Mouse (Mus musculus): ENCODE measurements around the gene Sfxn4. TPM values are rescaled to one million over a fixed set of nuclear protein-coding genes. Genes with fewer than 3 reads are reported as not detected.
A peak's percentile ranks its signal among the peaks of the same experiment; 100 is the strongest.
"Not testable (repeated sequence)": the region's sequence is repeated elsewhere in the genome, so short reads cannot be mapped to it uniquely, and the experiment has no call there.

Sfxn4 gene
- polyA plus RNA-seq, 1 experiment from 2014 or later, result 3.6 TPM

DNA sequence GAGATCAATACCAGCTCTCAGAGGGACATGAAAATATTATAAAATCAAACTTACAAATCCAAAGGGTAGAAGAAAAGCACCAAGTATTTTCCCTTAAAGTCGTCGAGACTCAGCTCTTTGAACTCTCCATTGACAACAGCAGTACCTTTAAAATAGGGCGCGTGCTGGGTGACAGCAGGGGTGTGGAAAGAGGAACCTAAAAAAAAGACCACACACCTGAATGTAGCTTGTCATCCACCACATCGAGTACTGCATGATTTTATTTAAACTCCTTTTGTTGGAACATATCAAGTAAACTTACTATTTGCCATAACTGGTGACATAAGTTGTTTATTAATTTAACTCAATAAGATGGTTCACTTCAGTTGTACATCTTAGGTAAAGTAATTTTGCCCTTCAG lies 10.1 kb upstream of the Sfxn4 start:
- Histone ChIP-seq H3K9me3 (ENCODE audit: control insufficient read depth, low read length) (no peaks in the 10 kb centered on the region), H3K4me1 (replicated peaks; ENCODE audit: control insufficient read depth, insufficient read depth, low read length) (peaks cover 16% of the 10 kb centered on the region), H3K4me3 (ENCODE audit: low read depth, low read length) (peak overlapping the region; percentile 82; the same call in 1 of the 2 replicates), H3K4me2 (peak overlapping the region; percentile 88), H3K27ac (ENCODE audit: low read depth, low read length) (no peak overlapping the region), H3K27me3 (replicated peaks; ENCODE audit: control insufficient read depth, insufficient read depth, low read length) (no peaks in the 10 kb centered on the region), H3K9ac (ENCODE audit: low read depth, low read length) (no peak overlapping the region), H3K36me3 (ENCODE audit: control insufficient read depth, insufficient read depth, low read length) (peaks cover 13% of the 10 kb centered on the region)
- 89% methylated on average over 5 of the region's 5 CpGs for WGBS
- ATAC-seq (replicated peaks; ENCODE audit: low FRiP score) (no peak), DNase-seq (ENCODE audit: low spot score) (no peak)

DNA sequence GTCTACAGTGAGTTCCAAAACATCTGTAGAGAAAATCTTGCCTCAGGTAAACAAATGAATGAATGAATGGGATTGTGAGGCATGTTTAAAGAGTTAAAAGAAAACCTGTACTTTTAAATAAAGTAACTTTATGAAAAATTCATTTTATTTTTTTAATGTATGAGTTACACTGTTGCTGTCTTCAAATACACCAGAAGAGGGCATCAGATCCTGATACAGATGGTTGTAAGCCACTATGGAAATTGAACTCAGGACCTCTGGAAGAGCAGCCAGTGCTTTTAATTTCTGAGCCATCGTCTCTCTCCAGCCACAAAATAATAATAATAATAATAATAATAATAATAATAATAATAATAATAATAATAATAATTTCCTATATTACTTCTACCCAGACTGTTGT lies 9.2 kb upstream of the Sfxn4 start:
- Histone ChIP-seq H3K4me3 (ENCODE audit: low read depth, low read length) (no peak overlapping the region), H3K4me2 (no peak overlapping the region), H3K27ac (ENCODE audit: low read depth, low read length) (no peak overlapping the region), H3K4me1 (replicated peaks; ENCODE audit: control insufficient read depth, insufficient read depth, low read length) (peaks cover 16% of the 10 kb centered on the region), H3K9me3 (ENCODE audit: control insufficient read depth, low read length) (no peaks in the 10 kb centered on the region), H3K36me3 (ENCODE audit: control insufficient read depth, insufficient read depth, low read length) (peaks cover 13% of the 10 kb centered on the region), H3K9ac (ENCODE audit: low read depth, low read length) (no peak overlapping the region), H3K27me3 (replicated peaks; ENCODE audit: control insufficient read depth, insufficient read depth, low read length) (no peaks in the 10 kb centered on the region)
- 82% methylated on average over 1 of the region's 1 CpGs for WGBS
- DNase-seq (ENCODE audit: low spot score), result no peak
- ATAC-seq (replicated peaks; ENCODE audit: low FRiP score), result no peak

DNA sequence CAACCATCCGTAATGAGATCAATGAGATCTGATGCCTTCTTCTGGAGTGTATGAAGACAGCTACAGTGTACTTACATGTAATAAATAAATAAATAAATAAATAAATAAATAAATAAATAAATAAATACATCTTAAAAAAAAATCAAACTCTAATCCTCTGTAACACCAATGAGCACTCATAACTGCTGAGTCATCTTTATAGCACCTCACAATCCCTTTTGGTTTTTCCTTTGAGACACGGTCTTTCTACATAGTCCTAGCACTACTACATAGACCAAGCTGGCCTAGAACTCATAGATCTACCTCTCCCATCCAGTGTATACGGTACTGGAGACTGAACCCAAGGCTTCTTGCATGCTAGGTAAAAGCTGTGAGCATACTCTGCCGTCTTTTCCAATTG lies 4.9 kb upstream of the Sfxn4 start:
- DNase-seq (ENCODE audit: low spot score); ATAC-seq (replicated peaks; ENCODE audit: low FRiP score); H3K9ac ChIP-seq (ENCODE audit: low read depth, low read length); H3K9me3 ChIP-seq (ENCODE audit: control insufficient read depth, low read length); H3K4me2 ChIP-seq; H3K4me3 ChIP-seq (ENCODE audit: low read depth, low read length); H3K27ac ChIP-seq (ENCODE audit: low read depth, low read length); H3K4me1 ChIP-seq (replicated peaks; ENCODE audit: control insufficient read depth, insufficient read depth, low read length); H3K27me3 ChIP-seq (replicated peaks; ENCODE audit: control insufficient read depth, insufficient read depth, low read length): not testable (repeated sequence)
- peaks cover 19% of the 10 kb centered on the region for H3K36me3 ChIP-seq (ENCODE audit: control insufficient read depth, insufficient read depth, low read length)
- WGBS, result 93% methylated on average over 4 of the region's 4 CpGs

DNA sequence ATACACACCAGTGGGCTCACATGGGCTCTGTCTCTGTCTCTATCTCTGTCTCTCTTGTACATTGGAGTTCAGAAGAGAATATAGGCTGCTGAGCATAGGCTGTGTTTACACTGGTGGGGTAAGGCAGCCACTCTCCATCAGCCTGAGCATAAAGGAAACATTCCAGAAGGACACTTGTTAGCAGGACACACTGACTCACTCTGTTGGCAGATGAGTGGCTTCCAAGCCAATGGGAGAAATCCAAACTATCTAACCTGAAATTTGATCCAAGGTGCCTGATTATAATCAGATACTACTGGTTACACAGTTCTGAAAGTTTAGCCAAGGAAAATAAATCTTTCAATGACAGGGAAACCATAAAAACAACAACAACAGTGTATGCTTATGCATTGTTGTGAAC lies 15.5 kb downstream of the Sfxn4 start:
- ATAC-seq (replicated peaks; ENCODE audit: low FRiP score) (no peak), DNase-seq (ENCODE audit: low spot score) (no peak)
- Histone ChIP-seq H3K36me3 (ENCODE audit: control insufficient read depth, insufficient read depth, low read length) (0 out of 2 replicates have a peak, but pooled peaks cover 10% of the 10 kb centered on the region), H3K9ac (ENCODE audit: low read depth, low read length) (no peak overlapping the region), H3K27ac (ENCODE audit: low read depth, low read length) (no peak overlapping the region), H3K9me3 (ENCODE audit: control insufficient read depth, low read length) (no peaks in the 10 kb centered on the region), H3K4me2 (no peak overlapping the region), H3K4me3 (ENCODE audit: low read depth, low read length) (no peak overlapping the region), H3K4me1 (replicated peaks; ENCODE audit: control insufficient read depth, insufficient read depth, low read length) (peaks cover 2% of the 10 kb centered on the region; the same call in 1 of the 2 replicates), H3K27me3 (replicated peaks; ENCODE audit: control insufficient read depth, insufficient read depth, low read length) (no peaks in the 10 kb centered on the region)

DNA sequence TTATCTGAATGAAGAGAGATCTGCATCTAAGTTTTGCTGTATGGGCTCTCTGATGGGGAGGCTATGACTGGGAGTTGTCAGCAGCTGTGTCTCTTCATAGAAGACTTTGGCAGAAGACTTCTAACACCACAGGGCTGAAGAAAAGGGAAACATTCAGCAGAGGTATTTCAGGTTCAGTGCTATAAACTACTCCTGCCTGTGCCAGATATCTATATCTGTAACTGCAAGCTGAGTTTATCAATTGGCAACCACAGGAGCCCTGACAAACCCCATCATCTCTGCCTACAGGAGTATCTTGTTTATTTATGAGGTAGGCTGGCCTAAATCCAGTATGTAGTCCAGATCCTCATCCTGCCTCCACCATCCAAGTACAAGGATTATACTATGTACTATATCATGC lies 18.0 kb downstream of the Sfxn4 start:
- ATAC-seq (replicated peaks; ENCODE audit: low FRiP score), result peak; percentile 85
- H3K9me3 ChIP-seq (ENCODE audit: control insufficient read depth, low read length), result no peaks in the 10 kb centered on the region
- H3K27ac ChIP-seq (ENCODE audit: low read depth, low read length), result no peak overlapping the region
- H3K27me3 ChIP-seq (replicated peaks; ENCODE audit: control insufficient read depth, insufficient read depth, low read length), result no peaks in the 10 kb centered on the region
- peak overlapping the region; percentile 26; the same call in 1 of the 2 replicates for H3K4me2 ChIP-seq
- no peak for DNase-seq (ENCODE audit: low spot score)
- H3K4me1 ChIP-seq (replicated peaks; ENCODE audit: control insufficient read depth, insufficient read depth, low read length), result peaks cover 2% of the 10 kb centered on the region; the same call in 1 of the 2 replicates
- no peak overlapping the region for H3K4me3 ChIP-seq (ENCODE audit: low read depth, low read length)
- H3K9ac ChIP-seq (ENCODE audit: low read depth, low read length), result no peak overlapping the region
- 0 out of 2 replicates have a peak, but pooled peaks cover 12% of the 10 kb centered on the region for H3K36me3 ChIP-seq (ENCODE audit: control insufficient read depth, insufficient read depth, low read length)

DNA sequence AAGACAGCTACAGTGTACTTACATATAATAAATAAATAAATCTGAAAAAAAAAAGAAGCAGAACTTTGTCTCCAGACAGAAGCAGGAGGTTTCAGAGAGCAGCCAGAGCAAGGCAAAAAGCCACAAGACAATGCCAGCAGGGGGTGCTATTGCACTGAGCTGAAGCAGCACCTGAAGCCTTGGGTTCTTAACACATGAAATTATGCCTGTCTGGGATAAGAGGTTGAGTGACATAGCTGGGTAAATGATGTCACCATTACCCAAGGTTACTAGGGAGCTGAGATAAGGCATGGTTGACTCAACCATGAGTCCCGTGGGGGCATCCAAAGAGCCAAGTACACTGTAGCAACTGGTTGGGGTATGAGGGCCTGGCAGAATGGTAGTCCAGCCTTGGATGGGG lies 23.5 kb downstream of the Sfxn4 start:
- H3K4me1 ChIP-seq (replicated peaks; ENCODE audit: control insufficient read depth, insufficient read depth, low read length), result no peaks in the 10 kb centered on the region; the same call in 1 of the 2 replicates
- peaks cover 32% of the 10 kb centered on the region for H3K36me3 ChIP-seq (ENCODE audit: control insufficient read depth, insufficient read depth, low read length)
- H3K4me2 ChIP-seq, result no peak overlapping the region
- ATAC-seq (replicated peaks; ENCODE audit: low FRiP score) (peak; percentile 72), DNase-seq (ENCODE audit: low spot score) (peak; percentile 51)
- no peaks in the 10 kb centered on the region for H3K9me3 ChIP-seq (ENCODE audit: control insufficient read depth, low read length)
- H3K9ac ChIP-seq (ENCODE audit: low read depth, low read length), result no peak overlapping the region
- H3K4me3 ChIP-seq (ENCODE audit: low read depth, low read length), result no peak overlapping the region
- H3K27me3 ChIP-seq (replicated peaks; ENCODE audit: control insufficient read depth, insufficient read depth, low read length), result no peaks in the 10 kb centered on the region
- WGBS, result 57% methylated on average over 1 of the region's 1 CpGs
- no peak overlapping the region for H3K27ac ChIP-seq (ENCODE audit: low read depth, low read length)

DNA sequence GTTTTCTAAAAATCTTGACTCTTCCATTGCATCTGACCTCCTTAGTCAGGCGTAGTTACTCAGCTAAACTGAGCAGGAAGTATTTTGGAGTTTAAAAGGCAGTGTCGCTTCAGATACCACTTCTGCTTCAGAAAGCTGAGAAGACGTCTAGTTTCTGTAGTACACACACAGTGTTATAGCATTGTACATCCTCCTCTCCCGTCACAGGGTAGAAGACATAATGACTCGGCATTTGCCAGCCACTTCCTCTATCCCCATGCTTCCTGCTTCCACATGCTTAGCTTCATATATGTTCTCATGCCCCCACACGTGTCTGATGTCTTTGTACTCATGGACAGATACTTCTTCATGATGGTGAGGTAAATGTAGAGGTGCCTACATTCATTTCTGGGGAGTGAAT lies 42.6 kb downstream of the Sfxn4 start:
- Histone ChIP-seq H3K4me1 (replicated peaks; ENCODE audit: control insufficient read depth, insufficient read depth, low read length) (no peaks in the 10 kb centered on the region), H3K4me3 (ENCODE audit: low read depth, low read length) (no peak overlapping the region), H3K9me3 (ENCODE audit: control insufficient read depth, low read length) (no peaks in the 10 kb centered on the region), H3K27me3 (replicated peaks; ENCODE audit: control insufficient read depth, insufficient read depth, low read length) (no peaks in the 10 kb centered on the region), H3K4me2 (no peak overlapping the region), H3K27ac (ENCODE audit: low read depth, low read length) (no peak overlapping the region), H3K9ac (ENCODE audit: low read depth, low read length) (no peak overlapping the region), H3K36me3 (ENCODE audit: control insufficient read depth, insufficient read depth, low read length) (peaks cover 17% of the 10 kb centered on the region; the same call in 1 of the 2 replicates)
- WGBS, result 71% methylated on average over 6 of the region's 6 CpGs
- DNase-seq (ENCODE audit: low spot score), result no peak
- no peak for ATAC-seq (replicated peaks; ENCODE audit: low FRiP score)

DNA sequence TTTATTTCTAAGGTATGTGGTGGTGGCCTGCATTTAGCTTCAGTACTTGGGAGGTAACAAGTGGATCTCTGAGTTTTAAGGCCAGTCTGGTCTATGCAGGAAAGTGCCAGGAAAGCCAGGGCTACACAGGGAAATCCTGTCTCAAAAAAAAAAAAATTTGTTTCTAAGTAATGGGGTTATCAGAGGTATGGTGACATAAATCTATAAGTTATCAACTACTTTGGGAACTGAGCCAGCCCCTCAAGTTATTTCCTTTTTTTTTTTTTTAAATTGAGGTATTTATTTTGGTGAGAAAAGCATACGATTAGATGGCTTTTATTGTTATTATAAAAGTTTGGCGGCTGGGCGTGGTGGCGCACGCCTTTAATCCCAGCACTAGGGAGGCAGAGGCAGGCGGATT lies 48.1 kb downstream of the Sfxn4 start:
- H3K36me3 ChIP-seq (ENCODE audit: control insufficient read depth, insufficient read depth, low read length), result peaks cover 5% of the 10 kb centered on the region; the same call in 1 of the 2 replicates
- H3K27me3 ChIP-seq (replicated peaks; ENCODE audit: control insufficient read depth, insufficient read depth, low read length), result no peaks in the 10 kb centered on the region
- ATAC-seq (replicated peaks; ENCODE audit: low FRiP score) (no peak), DNase-seq (ENCODE audit: low spot score) (no peak)
- H3K9me3 ChIP-seq (ENCODE audit: control insufficient read depth, low read length), result no peaks in the 10 kb centered on the region
- peaks cover 19% of the 10 kb centered on the region for H3K4me1 ChIP-seq (replicated peaks; ENCODE audit: control insufficient read depth, insufficient read depth, low read length)
- no peak overlapping the region; the same call in 1 of the 2 replicates for H3K4me3 ChIP-seq (ENCODE audit: low read depth, low read length)
- WGBS, result 95% methylated on average over 6 of the region's 6 CpGs
- H3K27ac ChIP-seq (ENCODE audit: low read depth, low read length), result no peak overlapping the region
- no peak overlapping the region for H3K9ac ChIP-seq (ENCODE audit: low read depth, low read length)
- no peak overlapping the region; the same call in 1 of the 2 replicates for H3K4me2 ChIP-seq

DNA sequence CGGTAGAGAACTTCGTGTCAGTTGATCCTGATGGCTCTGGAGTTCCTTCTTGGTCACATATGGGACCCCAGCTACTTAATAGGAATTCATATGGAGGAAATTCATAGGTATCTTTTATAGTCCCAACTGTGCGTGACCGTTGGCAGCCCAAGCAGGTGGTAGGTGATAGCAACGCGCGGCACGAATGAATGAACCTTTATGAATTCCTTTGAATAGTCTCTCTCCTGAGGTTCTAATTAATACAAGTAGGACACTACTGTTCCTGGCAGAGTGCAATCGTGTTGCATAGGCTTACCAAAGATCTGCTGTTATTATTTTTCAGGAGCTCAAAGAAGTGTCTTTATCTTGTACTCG lies 49.3 kb downstream of the Sfxn4 start:
- H3K27me3 ChIP-seq (replicated peaks; ENCODE audit: control insufficient read depth, insufficient read depth, low read length), result no peaks in the 10 kb centered on the region
- ATAC-seq (replicated peaks; ENCODE audit: low FRiP score) (peak; percentile 24), DNase-seq (ENCODE audit: low spot score) (no peak)
- peak overlapping the region; percentile 87 for H3K4me2 ChIP-seq
- peaks cover 5% of the 10 kb centered on the region; the same call in 1 of the 2 replicates for H3K36me3 ChIP-seq (ENCODE audit: control insufficient read depth, insufficient read depth, low read length)
- H3K9me3 ChIP-seq (ENCODE audit: control insufficient read depth, low read length), result no peaks in the 10 kb centered on the region
- peak overlapping the region; percentile 78 for H3K4me3 ChIP-seq (ENCODE audit: low read depth, low read length)
- WGBS, result 14% methylated on average over 10 of the region's 10 CpGs
- H3K4me1 ChIP-seq (replicated peaks; ENCODE audit: control insufficient read depth, insufficient read depth, low read length), result peaks cover 19% of the 10 kb centered on the region
- H3K27ac ChIP-seq (ENCODE audit: low read depth, low read length), result peak overlapping the region; percentile 74
- H3K9ac ChIP-seq (ENCODE audit: low read depth, low read length), result peak overlapping the region; percentile 79

Measured in liver, embryonic 11.5 days (tissue).